Mouse (Mus musculus) CD4-positive, CD25-positive, alpha-beta regulatory T cell, adult 4 months (primary cell): Measurements from ENCODE around the gene Zfp385a. TPM values are rescaled to one million over a fixed set of nuclear protein-coding genes. Genes with fewer than 3 reads are reported as not detected.

ENCODE experiments used
- ATAC-seq: one replicate; pipeline ENCODE4 v1.8.0; 2017
- polyA plus RNA-seq, 2 experiments: library from polyadenylated mRNA; unstranded; fragments of 100-300 nt; shearing (Covaris generic); gene quantifications; one replicate each; pipeline ENCODE4 v1.2.1; 2017

Gene Zfp385a
- polyA plus RNA-seq, 2 experiments from 2014 or later = not detected

DNA sequence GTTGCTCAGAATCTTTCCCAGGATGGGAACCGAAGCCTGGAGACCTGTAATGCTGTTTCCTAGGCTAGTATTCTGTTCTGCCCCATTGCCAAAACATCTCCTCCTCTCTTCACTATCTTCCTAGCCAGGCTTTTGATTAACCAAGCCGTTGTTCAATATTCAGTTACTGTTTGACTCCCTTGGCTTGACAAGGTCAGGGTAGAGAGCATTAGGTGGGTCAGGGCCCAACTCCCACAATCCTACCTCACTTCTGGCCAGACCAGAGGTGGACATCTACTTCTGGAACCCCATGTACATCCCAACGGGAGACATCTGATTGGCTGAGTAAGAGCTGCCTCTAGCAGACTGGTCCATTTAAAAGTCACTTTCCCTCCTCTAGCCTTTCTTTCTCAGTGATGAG is 23.1 kb upstream of the Zfp385a start:
- ATAC-seq = no peak

GRCm38 (mm10) chr15:103362333-103362732 is 22.4 kb upstream of the Zfp385a start:
- no peak for ATAC-seq

DNA sequence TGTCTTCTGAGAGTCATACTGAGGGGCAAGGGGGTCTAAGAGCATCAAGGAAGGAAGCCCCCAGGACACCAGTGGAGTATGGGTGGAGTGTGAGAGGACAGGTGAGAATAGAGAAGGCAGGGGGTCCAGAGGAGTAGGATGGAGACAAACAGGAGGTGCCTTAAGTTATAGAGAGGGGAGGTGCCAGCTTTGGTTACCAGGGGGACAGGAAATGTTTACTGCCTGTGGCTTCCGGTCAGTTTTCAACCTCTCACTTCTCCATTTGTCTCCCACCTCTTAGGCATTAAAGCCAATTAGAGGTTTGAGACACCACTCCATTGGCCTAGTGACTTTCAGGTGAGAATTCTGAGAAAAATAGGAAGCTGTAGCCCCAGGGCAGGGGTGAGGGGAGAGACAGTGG is 21.4 kb upstream of the Zfp385a start:
- ATAC-seq = no peak

- no peak for ATAC-seq
Observed at GRCm38 (mm10) chr15:103359869-103360602, 20.1 kb upstream of the Zfp385a start.

- ATAC-seq = no peak
Observed at GRCm38 (mm10) chr15:103359122-103359510, 19.2 kb upstream of the Zfp385a start.

GRCm38 (mm10) chr15:103358278-103359121 is 18.6 kb upstream of the Zfp385a start:
- no peak for ATAC-seq

GRCm38 (mm10) chr15:103357817-103358216 is 17.9 kb upstream of the Zfp385a start:
- ATAC-seq = no peak

DNA sequence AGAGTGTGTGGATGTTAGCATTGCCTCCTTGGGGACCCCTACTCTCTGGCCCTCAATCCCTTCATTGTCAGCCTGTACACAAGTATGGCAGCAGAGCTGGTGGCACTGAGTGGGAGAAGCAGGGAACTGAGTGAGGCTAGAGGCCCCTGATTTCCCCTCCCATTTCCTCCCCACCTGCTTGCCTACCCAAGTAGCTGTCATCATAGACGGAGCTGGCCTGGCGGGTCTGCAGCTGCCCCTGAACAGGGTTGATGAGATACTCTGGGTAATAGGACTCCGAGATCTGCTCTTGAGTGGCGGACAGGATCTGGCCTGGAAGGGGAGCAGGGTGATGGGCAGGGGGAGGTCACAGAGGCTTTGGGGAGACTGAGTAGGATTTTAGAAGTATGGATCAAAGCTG is 16.2 kb upstream of the Zfp385a start:
- ATAC-seq = no peak

- no peak for ATAC-seq
Observed at GRCm38 (mm10) chr15:103355420-103355819, 15.5 kb upstream of the Zfp385a start.

- ATAC-seq = no peak
Observed at GRCm38 (mm10) chr15:103354690-103355089, 14.8 kb upstream of the Zfp385a start.

DNA sequence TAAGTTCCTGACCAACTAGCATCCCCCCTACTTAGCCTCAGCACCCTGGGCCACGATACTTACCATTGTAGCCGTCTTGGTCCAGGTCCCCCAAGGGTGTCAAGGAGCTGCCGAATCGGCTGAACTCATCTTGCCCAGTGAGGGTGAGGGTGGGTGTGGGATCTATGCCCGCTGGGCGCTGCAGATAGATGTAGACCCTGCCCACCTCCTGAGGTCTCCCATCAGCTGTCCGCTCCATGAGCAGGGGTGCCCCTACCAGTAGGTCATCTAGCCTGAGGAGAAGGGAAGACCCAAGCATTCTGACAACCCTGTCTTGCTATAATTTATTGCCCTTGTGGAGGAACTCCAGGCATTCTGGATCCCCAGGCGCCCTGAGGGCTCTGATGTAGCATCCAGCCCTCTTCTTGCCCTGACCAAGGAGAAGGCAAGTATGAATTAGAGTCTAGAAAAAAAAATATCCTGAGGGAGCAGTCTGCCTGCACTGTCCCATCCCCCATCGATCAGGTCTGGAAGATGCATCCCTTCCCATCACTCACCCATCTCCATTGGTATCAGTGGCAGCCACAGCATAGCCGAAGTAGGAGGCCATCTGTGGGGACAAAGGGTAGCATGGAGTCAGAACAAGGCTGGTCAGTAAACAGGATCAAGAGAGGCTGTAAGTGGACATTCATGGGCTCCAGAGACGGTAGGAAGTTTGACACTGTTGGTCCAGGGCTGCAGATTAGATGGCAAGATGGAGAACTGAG is 13.8 kb upstream of the Zfp385a start:
- ATAC-seq = no peak

DNA sequence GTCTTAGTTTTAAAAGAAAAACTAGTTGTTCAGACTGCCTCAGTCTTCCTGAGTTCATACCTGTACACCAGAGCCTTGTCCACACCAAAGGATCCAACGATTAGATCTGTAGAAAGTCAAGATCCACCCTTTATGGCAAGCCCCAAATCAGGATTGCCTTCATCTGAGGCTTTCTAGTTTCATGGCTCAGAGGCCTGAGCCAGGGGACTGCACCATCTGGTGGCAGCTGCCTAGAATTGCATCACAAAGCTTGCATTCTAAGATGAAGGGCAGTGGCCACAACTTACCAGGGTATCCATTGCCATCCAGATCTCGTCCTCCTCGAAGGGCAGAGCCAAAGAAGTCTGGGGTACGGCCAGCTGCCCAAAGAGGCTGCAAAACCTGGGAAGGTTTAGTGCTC is 13.0 kb upstream of the Zfp385a start:
- ATAC-seq = peak; percentile 74

DNA sequence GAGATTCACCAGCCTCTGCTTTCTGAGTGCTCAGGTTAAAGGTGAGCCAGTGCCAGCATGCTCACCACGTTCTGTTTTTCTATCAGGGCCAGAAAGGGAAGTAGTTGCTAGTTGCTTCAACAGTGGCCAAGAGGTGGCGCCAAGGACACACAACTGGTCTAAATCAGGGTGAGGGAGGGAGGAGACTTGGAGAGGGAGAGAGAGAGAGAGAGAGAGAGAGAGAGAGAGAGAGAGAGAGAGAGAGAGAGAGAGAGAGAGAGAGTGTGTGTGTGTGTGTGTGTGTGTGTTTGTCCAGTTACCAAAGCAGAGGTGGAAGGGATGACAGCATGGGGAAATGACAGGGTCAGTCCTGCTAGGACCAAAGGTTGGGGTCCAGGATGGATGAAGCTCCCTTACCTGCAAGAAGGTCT is 7.4 kb upstream of the Zfp385a start:
- peak; percentile 49 for ATAC-seq

DNA sequence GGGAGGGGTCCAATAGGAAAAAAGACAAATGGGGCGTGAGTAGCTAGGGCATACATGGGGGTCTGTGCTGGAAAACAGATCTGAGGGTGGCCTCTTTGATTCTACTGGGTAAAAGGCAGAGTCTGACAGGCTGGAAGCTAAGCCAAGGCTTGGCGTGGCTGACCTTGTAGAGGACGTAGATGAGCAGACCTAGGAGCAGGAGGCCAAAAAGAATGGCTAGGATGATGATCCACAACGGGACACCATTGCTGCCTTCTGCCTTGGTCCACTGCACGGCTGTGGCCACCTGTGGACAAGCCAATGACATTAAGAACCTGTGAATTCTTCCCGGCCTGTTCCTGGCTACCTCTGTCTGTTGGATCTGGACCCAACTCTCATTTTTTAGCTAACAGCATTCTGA is 5.9 kb upstream of the Zfp385a start:
- ATAC-seq = no peak

GRCm38 (mm10) chr15:103343556-103343955 is 3.7 kb upstream of the Zfp385a start:
- ATAC-seq = no peak

DNA sequence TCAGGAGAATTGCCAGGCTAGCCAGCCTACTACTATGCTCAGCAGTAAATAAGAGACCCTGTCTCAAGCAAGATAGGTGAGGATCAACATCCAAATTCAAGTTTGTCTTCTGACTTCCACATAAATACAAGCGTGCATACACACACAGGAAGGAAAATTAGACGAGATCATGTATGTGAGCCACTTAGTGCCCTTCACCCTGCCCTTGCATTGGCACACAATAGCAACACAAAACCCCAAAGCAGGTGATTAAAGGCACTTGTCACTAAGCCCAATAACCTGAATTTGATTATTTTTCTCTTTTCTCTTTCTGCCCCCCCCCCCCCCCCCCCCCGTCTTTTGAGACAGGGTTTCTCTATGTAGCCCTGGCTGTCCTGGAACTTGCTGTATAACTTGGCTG is 3.1 kb upstream of the Zfp385a start:
- ATAC-seq = no peak

GRCm38 (mm10) chr15:103342415-103342814 is 2.5 kb upstream of the Zfp385a start:
- peak; percentile 59 for ATAC-seq

- ATAC-seq = no peak
Observed at GRCm38 (mm10) chr15:103341547-103341946, 1.7 kb upstream of the Zfp385a start.

DNA sequence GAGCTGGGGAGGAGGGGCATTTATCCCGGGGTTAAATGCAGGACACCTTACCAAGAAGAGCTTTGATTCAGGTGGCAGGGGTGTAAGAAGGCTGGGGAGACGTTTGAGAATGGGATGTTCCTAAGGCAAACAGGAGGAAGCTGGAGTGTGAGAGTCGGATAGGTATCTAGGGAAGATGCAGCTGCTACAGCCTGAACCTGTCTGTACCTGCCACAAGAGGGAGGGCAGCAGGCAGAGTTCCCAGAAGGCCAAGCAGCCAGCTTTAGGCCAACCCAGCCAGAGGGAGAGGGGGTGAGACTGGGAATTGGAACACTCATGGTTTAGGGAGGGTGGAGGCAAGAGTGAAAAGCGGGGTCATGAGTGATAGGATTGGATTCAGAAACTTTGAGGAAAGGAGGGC is 893 bp upstream of the Zfp385a start:
- no peak for ATAC-seq

DNA sequence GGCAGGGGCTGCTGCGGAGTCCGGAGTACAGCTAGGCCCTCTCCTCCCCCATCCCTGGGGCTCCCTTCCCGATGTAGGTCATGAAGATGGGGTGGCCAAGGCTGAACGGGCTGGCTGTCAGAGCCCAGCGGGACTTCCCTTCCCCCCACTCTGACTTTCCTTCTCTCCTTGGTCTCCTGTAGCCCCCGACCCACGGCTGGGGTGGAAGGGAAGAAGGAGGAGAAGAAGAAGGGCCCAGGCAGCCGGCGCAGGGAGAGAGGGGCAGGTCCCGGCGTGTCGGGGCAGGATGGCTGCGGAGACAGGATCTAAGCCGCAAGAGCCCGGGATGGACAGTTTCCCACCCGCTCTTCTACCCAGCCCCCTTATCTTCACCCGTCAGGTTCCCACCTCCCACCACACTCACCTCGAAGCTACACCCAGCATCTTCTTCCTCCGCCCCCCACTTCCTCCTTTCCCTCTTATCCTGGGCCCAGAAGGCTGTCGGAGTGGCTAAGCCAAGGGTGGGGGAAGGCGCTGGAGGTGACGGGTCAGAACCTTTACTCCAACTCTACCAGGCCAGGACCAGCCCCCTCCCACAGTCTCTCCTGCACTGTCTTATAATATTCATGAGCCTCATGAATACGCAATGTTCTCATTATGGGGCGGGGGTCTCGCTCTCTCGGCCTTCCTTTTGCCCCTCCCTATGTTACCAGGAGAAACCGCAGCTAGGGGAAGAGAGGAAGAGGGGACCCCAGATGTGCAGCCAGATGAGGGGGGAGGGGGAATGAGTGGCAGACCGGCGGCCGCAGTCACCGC is 530 bp downstream of the Zfp385a start:
- ATAC-seq = peak; percentile 14

GRCm38 (mm10) chr15:103338829-103339165 is 1.1 kb downstream of the Zfp385a start:
- ATAC-seq = no peak

DNA sequence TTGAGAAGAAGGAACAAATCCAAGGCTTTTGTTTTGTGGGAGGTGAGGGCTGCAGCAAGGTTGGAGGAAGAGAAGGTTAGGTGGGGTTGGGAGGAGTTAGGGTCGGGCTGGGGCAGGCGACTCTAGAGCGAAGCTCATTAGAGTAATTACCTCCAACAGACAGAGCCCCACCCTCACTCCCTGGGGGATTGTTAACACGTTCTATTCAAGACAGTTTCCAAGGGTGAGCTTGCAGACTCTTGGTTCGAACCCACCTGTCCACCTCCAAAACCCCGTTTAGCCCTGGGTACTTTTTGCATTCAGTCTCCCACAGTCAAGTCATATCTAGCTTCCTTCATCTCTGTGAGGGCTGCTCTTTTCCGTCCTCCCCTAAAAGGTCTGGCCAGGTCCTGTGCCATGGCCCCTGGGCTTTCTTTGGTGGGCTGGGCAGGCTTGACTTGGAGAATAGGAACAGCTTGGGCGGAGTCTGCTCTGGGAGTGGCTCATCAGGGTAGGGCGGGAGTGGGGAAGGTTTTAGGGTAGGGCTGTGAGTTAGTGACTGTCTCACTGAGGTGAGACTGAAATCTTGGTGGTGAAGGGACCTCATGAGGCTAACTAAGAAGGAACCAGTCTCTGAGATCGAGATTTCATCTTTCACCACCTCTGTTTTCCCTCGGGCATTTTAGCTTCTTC is 2.8 kb downstream of the Zfp385a start:
- no peak for ATAC-seq
